Comparison of ENCODE assay signal across 12 mouse cellular contexts in genomic region chr6:9083851-9084250, GRCm38 (mm10).
"Had no signal": no experiment of that assay in that cellular context is flagged by ENCODE, and none has a peak within 500 bp of the region (broad histone marks: within the 10 kb centered on the region; RNA-seq: fewer than 3 reads in every experiment).

No protein-coding gene starts in this region.

- H3K9me3 ChIP-seq: kidney, embryonic 15.5 days; liver, embryonic 15.5 days; midbrain, embryonic 13.5 days had no signal

- H3K36me3 ChIP-seq: kidney, embryonic 15.5 days; liver, embryonic 15.5 days; midbrain, embryonic 13.5 days had no signal

- DNase-seq: kidney, postnatal 25 days; layer of hippocampus, adult 9-11 months; layer of hippocampus, postnatal 36 days; lung, adult 2 months; lung, postnatal 36 days; right cerebral cortex, postnatal 14 days; thymus, postnatal 36 days had no signal

- H3K4me1 ChIP-seq: kidney, embryonic 15.5 days; liver, embryonic 15.5 days; midbrain, embryonic 13.5 days had no signal

- H3K4me3 ChIP-seq: kidney, embryonic 15.5 days; liver, embryonic 15.5 days; midbrain, embryonic 13.5 days had no signal

- H3K27me3 ChIP-seq: kidney, embryonic 15.5 days; liver, embryonic 15.5 days; midbrain, embryonic 13.5 days had no signal

- H3K9ac ChIP-seq: kidney, embryonic 15.5 days; liver, embryonic 15.5 days; midbrain, embryonic 13.5 days had no signal

- H3K4me2 ChIP-seq: kidney, embryonic 15.5 days; liver, embryonic 11.5 days; liver, embryonic 15.5 days; midbrain, embryonic 13.5 days had no signal

- ATAC-seq: lung, postnatal 0 days; midbrain, embryonic 13.5 days had no signal

- H3K27ac ChIP-seq: kidney, embryonic 15.5 days; liver, embryonic 15.5 days; midbrain, embryonic 13.5 days had no signal
